Mouse (Mus musculus) splenic B cell, adult 2 months (primary cell): ENCODE measurements around the gene Susd1.
A peak's percentile ranks its signal among the peaks of the same experiment; 100 is the strongest.

Experiments used
- DNase-seq: peaks from one replicate; pipeline ENCODE4 v3.0.0-alpha.2; 2011; ENCODE audit warnings: low read depth, low spot score
- H3K27me3 ChIP-seq: 2 replicates; pipeline ENCODE4 v1.6.1; 2012; ENCODE audit warnings: mild to moderate bottlenecking, low read length, moderate library complexity, mixed read lengths; ENCODE audit not compliant: control insufficient read depth, poor library complexity, insufficient read depth, severe bottlenecking
- H3K36me3 ChIP-seq: 2 replicates; pipeline ENCODE4 v1.6.1; 2012; ENCODE audit warnings: mild to moderate bottlenecking, low read length, moderate library complexity, mixed read lengths; ENCODE audit not compliant: control insufficient read depth, poor library complexity, insufficient read depth, severe bottlenecking

Susd1 gene

GRCm38 (mm10) chr4:59379876-59380275 is 58.6 kb downstream of the Susd1 start:
- Histone ChIP-seq H3K27me3 (no peaks in the 10 kb centered on the region), H3K36me3 (peaks cover 5% of the 10 kb centered on the region)
- no peak for DNase-seq

GRCm38 (mm10) chr4:59378631-59379030 is 59.8 kb downstream of the Susd1 start:
- no peak for DNase-seq
- peaks cover 5% of the 10 kb centered on the region for H3K36me3 ChIP-seq
- H3K27me3 ChIP-seq, result no peaks in the 10 kb centered on the region

- Histone ChIP-seq H3K36me3 (peaks cover 2% of the 10 kb centered on the region), H3K27me3 (no peaks in the 10 kb centered on the region)
- DNase-seq, result no peak
Measured at GRCm38 (mm10) chr4:59374271-59374938, 64.0 kb downstream of the Susd1 start.

GRCm38 (mm10) chr4:59372546-59373157 is 65.8 kb downstream of the Susd1 start:
- no peak for DNase-seq
- H3K36me3 ChIP-seq, result peaks cover 2% of the 10 kb centered on the region
- no peaks in the 10 kb centered on the region for H3K27me3 ChIP-seq

GRCm38 (mm10) chr4:59371910-59372309 is 66.5 kb downstream of the Susd1 start:
- no peak for DNase-seq
- Histone ChIP-seq H3K36me3 (peaks cover 2% of the 10 kb centered on the region), H3K27me3 (no peaks in the 10 kb centered on the region)

GRCm38 (mm10) chr4:59369941-59370340 is 68.5 kb downstream of the Susd1 start:
- Histone ChIP-seq H3K27me3 (no peaks in the 10 kb centered on the region), H3K36me3 (no peaks in the 10 kb centered on the region; the same call in 1 of the 2 replicates)
- DNase-seq, result no peak

- no peaks in the 10 kb centered on the region; the same call in none of the 2 replicates for H3K36me3 ChIP-seq
- no peaks in the 10 kb centered on the region for H3K27me3 ChIP-seq
- no peak for DNase-seq
Measured at GRCm38 (mm10) chr4:59368118-59368517, 70.3 kb downstream of the Susd1 start.

- no peak for DNase-seq
- peaks cover 2% of the 10 kb centered on the region for H3K36me3 ChIP-seq
Measured at GRCm38 (mm10) chr4:59366206-59366605, 72.2 kb downstream of the Susd1 start.

GRCm38 (mm10) chr4:59365571-59365970 is 72.9 kb downstream of the Susd1 start:
- no peak for DNase-seq
- H3K27me3 ChIP-seq, result no peaks in the 10 kb centered on the region
- peaks cover 2% of the 10 kb centered on the region for H3K36me3 ChIP-seq

More at GRCm38 (mm10) chr4:59366206-59366605, 72.2 kb downstream of the Susd1 start:
- H3K27me3 ChIP-seq, result no peaks in the 10 kb centered on the region

GRCm38 (mm10) chr4:59364229-59365173 is 73.9 kb downstream of the Susd1 start:
- no peak for DNase-seq
- peaks cover 2% of the 10 kb centered on the region for H3K36me3 ChIP-seq

GRCm38 (mm10) chr4:59363041-59363440 is 75.4 kb downstream of the Susd1 start:
- peak; percentile 13 for DNase-seq
- no peaks in the 10 kb centered on the region for H3K27me3 ChIP-seq
- H3K36me3 ChIP-seq, result peaks cover 2% of the 10 kb centered on the region

More at GRCm38 (mm10) chr4:59364229-59365173, 73.9 kb downstream of the Susd1 start:
- no peaks in the 10 kb centered on the region for H3K27me3 ChIP-seq

GRCm38 (mm10) chr4:59360704-59361103 is 77.7 kb downstream of the Susd1 start:
- peak; percentile 85 for DNase-seq
- Histone ChIP-seq H3K27me3 (no peaks in the 10 kb centered on the region), H3K36me3 (peaks cover 2% of the 10 kb centered on the region; the same call in 1 of the 2 replicates)

- no peak for DNase-seq
- Histone ChIP-seq H3K36me3 (peaks cover 2% of the 10 kb centered on the region; the same call in 1 of the 2 replicates), H3K27me3 (no peaks in the 10 kb centered on the region)
Measured at GRCm38 (mm10) chr4:59359921-59360320, 78.5 kb downstream of the Susd1 start.

GRCm38 (mm10) chr4:59358960-59359359 is 79.5 kb downstream of the Susd1 start:
- DNase-seq, result no peak
- H3K27me3 ChIP-seq, result no peaks in the 10 kb centered on the region
- H3K36me3 ChIP-seq, result peaks cover 2% of the 10 kb centered on the region; the same call in 1 of the 2 replicates
